Mouse (Mus musculus) kidney, postnatal 0 days (tissue): ENCODE results near the gene Gtf3a. TPM values are rescaled to one million over a fixed set of nuclear protein-coding genes. Genes with fewer than 3 reads are reported as not detected.

Experiments
- ATAC-seq: fragments of 200-750 bp; cut with Nextera tagmentation; replicated peaks from 2 replicates; pipeline ENCODE4 v1.8.0; 2017; ENCODE audit warnings: low read depth, moderate number of reproducible peaks, moderate TSS enrichment, moderate library complexity; ENCODE audit not compliant: low FRiP score
- DNase-seq: peaks from one replicate; pipeline ENCODE4 v3.0.0-alpha.2; 2016; ENCODE audit warnings: low spot score
- H3K27ac ChIP-seq: fragments of 300-500 bp; sonication (generic); 2 replicates; pipeline ENCODE4 v1.5.1; 2014; ENCODE audit warnings: mild to moderate bottlenecking
- H3K27me3 ChIP-seq: fragments of 300-500 bp; sonication (generic); 2 replicates; pipeline ENCODE4 v1.6.1; 2014; ENCODE audit warnings: low read length, mixed read lengths; ENCODE audit not compliant: insufficient read depth
- H3K36me3 ChIP-seq: fragments of 300-500 bp; sonication (generic); 2 replicates; pipeline ENCODE4 v1.6.1; 2014; ENCODE audit warnings: low read length, mixed read lengths; ENCODE audit not compliant: insufficient read depth
- H3K4me1 ChIP-seq: fragments of 300-500 bp; sonication (generic); replicated peaks from 2 replicates; pipeline ENCODE4 v1.6.1; 2014; ENCODE audit warnings: antibody characterized with exemption, low read length, mixed read lengths; ENCODE audit not compliant: insufficient read depth
- H3K4me2 ChIP-seq: fragments of 300-500 bp; sonication (generic); 2 replicates; pipeline ENCODE4 v1.6.1; 2014; ENCODE audit warnings: mild to moderate bottlenecking, low read length, moderate library complexity, mixed read lengths
- H3K4me3 ChIP-seq: fragments of 300-500 bp; sonication (generic); replicated peaks from 2 replicates; pipeline ENCODE4 v1.5.1; 2014; ENCODE audit warnings: low read depth, low read length
- H3K9ac ChIP-seq: fragments of 300-500 bp; sonication (generic); 2 replicates; pipeline ENCODE4 v1.6.1; 2014; ENCODE audit warnings: low read depth, low read length
- H3K9me3 ChIP-seq: fragments of 300-500 bp; sonication (generic); replicated peaks from 2 replicates; pipeline ENCODE4 v1.6.1; 2016; ENCODE audit warnings: low read length, inconsistent platforms, mixed read lengths
- CTCF ChIP-seq: IDR thresholded peaks from 2 replicates; pipeline ENCODE4 v1.5.1; 2016; ENCODE audit warnings: antibody characterized with exemption, low read depth, mild to moderate bottlenecking, moderate library complexity
- WGBS: fragments of 180-500 bp; shearing (Covaris S2); extraction: QIAGEN DNeasy Blood & Tissue Kit; methylation state at CpG from one replicate; pipeline ENCODE4 v1.1.7; 2014; 5-methylcytosine and 5-hydroxymethylcytosine counted together
- polyA plus RNA-seq: library from polyadenylated mRNA; unstranded; fragments of >200 nt; fragmentation: Nextera tagmentation; extraction: Ambion mirVana; gene quantifications from 2 replicates; pipeline ENCODE4 v1.2.1, GENCODE M21; 2015

The Gtf3a gene
- polyA plus RNA-seq, 1 experiment from 2014 or later = 112 TPM

DNA sequence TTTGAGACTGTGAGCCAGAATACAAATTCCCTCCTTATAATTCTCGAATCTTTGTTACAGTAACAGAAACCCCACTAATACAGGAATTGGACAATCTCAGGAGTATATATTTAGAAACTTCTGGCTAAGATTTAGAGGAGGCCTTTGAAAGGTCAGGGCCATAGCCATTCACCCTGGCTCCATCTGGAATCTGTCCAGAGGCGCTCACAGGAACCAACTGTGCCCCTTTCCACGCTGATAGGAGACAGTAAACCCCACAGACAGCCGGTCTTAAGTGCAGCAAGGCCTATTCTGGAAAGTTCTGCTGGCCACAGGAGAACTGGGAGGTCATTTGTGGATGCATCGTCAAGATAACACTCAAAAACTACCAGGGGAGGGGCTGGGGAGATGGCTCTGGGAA is 40.6 kb downstream of the Gtf3a start:
- Histone ChIP-seq H3K4me3 (no peak overlapping the region), H3K27ac (no peak overlapping the region), H3K9ac (no peak overlapping the region), H3K4me2 (no peak overlapping the region), H3K27me3 (no peaks in the 10 kb centered on the region), H3K9me3 (no peaks in the 10 kb centered on the region), H3K4me1 (peaks cover 7% of the 10 kb centered on the region), H3K36me3 (no peaks in the 10 kb centered on the region)
- DNase-seq = no peak
- no peak for ATAC-seq
- WGBS = 48% methylated on average over 5 of the region's 5 CpGs
- TF ChIP-seq CTCF = no peak

DNA sequence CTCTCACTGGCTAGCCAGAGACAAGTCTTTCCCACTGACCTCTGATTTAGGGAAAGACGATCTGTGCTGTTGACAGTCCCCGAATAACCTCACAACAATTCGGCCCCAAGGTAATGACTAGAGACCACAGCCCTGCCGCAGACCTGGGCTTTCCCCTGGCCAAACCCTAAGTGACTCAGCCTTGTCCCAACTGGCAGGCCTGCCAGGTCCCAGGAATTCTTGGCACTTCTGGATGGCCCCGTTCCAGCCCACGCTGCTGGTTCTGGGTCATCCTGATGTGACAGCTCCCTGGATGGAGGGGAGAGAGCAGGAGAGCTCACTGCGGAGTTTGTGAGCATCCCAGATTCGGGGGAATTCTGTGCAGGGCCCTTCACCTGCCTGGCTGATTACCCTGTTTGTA is 45.1 kb downstream of the Gtf3a start:
- no peak for DNase-seq
- Histone ChIP-seq H3K27ac (no peak overlapping the region), H3K36me3 (no peaks in the 10 kb centered on the region), H3K4me2 (no peak overlapping the region), H3K4me3 (no peak overlapping the region), H3K9me3 (no peaks in the 10 kb centered on the region), H3K4me1 (no peaks in the 10 kb centered on the region), H3K9ac (no peak overlapping the region), H3K27me3 (no peaks in the 10 kb centered on the region)
- no peak for ATAC-seq
- TF ChIP-seq CTCF = no peak
- 60% methylated on average over 8 of the region's 8 CpGs for WGBS

DNA sequence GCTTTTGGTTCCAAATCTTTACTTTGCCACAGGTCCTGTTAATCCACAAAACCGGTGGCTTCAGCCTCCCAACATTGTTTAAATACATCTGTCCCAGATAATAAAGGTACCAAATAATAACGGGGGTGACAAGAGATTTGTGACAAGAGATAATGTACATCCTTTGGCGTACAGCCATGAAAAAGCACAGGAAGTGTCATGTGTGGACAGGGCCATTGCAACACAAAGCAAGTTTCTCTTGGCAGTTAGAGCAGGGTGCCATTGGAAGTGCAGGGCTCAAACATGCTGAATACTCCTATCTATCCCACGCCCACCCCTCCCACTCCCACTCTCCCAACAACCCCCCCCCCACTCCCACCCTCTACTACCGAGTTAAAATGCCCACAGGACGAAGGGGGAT is 46.5 kb downstream of the Gtf3a start:
- H3K27ac ChIP-seq = no peak overlapping the region
- no peaks in the 10 kb centered on the region for H3K4me1 ChIP-seq
- TF ChIP-seq CTCF = no peak
- ATAC-seq = no peak
- H3K27me3 ChIP-seq = no peaks in the 10 kb centered on the region
- no peak overlapping the region for H3K9ac ChIP-seq
- no peak overlapping the region for H3K4me2 ChIP-seq
- WGBS = 49% methylated on average over 6 of the region's 6 CpGs
- H3K36me3 ChIP-seq = no peaks in the 10 kb centered on the region
- no peak overlapping the region for H3K4me3 ChIP-seq
- no peak for DNase-seq
- no peaks in the 10 kb centered on the region for H3K9me3 ChIP-seq

DNA sequence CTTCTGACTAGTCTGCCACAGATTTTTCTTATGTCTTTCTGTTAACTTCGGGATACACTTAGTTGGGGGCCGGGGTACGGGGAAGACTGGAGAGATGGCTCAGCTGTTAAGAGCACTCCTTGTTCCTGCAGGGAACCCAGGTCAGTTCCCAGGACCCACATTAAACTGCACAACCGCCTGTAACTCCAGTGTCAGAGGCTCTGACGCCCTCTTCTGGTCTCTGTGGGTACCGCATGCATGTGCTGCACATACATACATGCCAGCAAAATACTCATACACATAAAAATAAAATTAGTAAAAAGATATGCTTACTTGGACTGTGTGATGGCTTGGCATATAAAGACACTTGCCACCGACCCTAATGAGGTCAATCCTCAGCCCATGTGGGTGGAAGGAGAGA is 48.4 kb downstream of the Gtf3a start:
- no peak for ATAC-seq
- H3K4me1 ChIP-seq = no peaks in the 10 kb centered on the region
- H3K4me2 ChIP-seq = no peak overlapping the region
- TF ChIP-seq CTCF = 0 out of 2 replicates have a peak, but pooled peaks have one; percentile 12
- no peak overlapping the region for H3K4me3 ChIP-seq
- no peak overlapping the region for H3K27ac ChIP-seq
- H3K36me3 ChIP-seq = no peaks in the 10 kb centered on the region
- no peak overlapping the region for H3K9ac ChIP-seq
- no peak for DNase-seq
- no peaks in the 10 kb centered on the region for H3K27me3 ChIP-seq
- no peaks in the 10 kb centered on the region for H3K9me3 ChIP-seq
- WGBS = 86% methylated on average over 7 of the region's 7 CpGs

DNA sequence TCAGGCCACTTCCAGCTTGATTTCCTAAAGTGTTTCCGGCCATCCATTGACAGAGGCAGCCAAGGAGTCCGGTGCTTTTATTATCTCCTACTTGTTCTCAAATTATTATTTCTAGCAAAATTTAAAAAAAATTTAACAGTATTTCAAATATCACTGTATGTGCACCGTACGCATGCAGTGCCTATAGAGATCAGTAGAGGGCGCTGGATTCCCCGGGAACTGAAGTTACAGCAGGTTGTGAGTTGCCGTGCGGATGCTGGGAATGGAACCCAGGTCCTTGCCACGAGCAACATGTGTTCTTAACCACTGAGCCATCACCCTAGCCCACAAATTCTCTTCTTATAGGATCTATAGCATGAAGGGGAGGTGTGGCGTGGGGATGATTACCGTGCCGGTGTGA is 50.3 kb downstream of the Gtf3a start:
- 92% methylated on average over 12 of the region's 12 CpGs for WGBS

DNA sequence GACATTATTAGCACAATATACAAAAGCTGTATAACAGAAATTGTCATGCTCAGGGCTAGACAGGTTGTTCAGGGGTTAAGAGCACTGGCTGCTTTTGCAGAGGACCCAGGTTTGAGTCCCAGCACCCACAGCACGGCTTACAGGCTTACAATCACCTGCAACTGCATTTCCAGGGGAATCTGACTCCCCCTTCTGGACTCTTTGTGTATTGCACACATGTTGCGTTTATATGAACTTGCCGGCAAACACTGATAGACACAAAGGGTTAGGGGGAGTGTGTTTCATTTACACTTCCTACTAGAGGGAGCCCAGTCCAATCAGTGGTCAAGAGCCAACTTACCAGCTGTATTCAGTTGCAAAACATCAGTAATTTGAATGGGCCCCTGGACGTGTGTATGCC is 52.9 kb downstream of the Gtf3a start:
- no peak overlapping the region for H3K27ac ChIP-seq
- H3K4me2 ChIP-seq = no peak overlapping the region
- H3K27me3 ChIP-seq = no peaks in the 10 kb centered on the region
- no peak overlapping the region for H3K9ac ChIP-seq
- no peaks in the 10 kb centered on the region for H3K4me1 ChIP-seq
- no peak for DNase-seq
- H3K9me3 ChIP-seq = no peaks in the 10 kb centered on the region
- H3K4me3 ChIP-seq = no peak overlapping the region
- no peak for ATAC-seq
- no peaks in the 10 kb centered on the region for H3K36me3 ChIP-seq
- 86% methylated on average over 4 of the region's 4 CpGs for WGBS
- peak; percentile 30; the same call in 1 of the 2 replicates for TF ChIP-seq CTCF

More for the DNA sequence above, 50.3 kb downstream of the Gtf3a start:
- Histone ChIP-seq H3K4me1 (no peaks in the 10 kb centered on the region), H3K4me2 (no peak overlapping the region), H3K27me3 (no peaks in the 10 kb centered on the region), H3K36me3 (no peaks in the 10 kb centered on the region), H3K4me3 (no peak overlapping the region), H3K27ac (no peak overlapping the region), H3K9me3 (no peaks in the 10 kb centered on the region), H3K9ac (no peak overlapping the region)
- no peak for TF ChIP-seq CTCF
- ATAC-seq (no peak), DNase-seq (no peak)

DNA sequence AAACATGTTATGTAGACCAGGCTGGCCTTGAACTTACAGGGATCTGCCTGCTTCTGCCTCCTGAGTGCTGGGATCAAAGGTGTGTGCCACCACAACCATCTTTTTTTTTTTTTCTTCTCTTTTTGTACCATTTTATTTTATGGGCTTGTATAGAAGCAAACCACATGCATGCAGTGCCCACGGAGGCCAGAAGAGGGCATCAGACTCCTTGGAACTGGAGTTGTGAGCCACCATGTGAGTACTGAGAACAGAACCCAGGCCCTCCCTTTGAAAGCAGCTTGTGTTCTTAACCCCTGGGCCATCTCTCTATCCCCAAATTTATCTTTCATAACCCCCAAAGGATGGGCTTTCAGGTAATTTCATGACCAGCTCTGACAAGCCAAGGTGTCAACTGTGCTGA is 54.8 kb downstream of the Gtf3a start:
- WGBS = 65% methylated on average over 1 of the region's 1 CpGs
- no peak; the same call in 1 of the 2 replicates for TF ChIP-seq CTCF
- Histone ChIP-seq H3K27ac (no peak overlapping the region), H3K36me3 (no peaks in the 10 kb centered on the region), H3K9me3 (no peaks in the 10 kb centered on the region), H3K4me2 (no peak overlapping the region), H3K9ac (no peak overlapping the region), H3K27me3 (no peaks in the 10 kb centered on the region), H3K4me3 (no peak overlapping the region), H3K4me1 (no peaks in the 10 kb centered on the region)
- DNase-seq (no peak), ATAC-seq (no peak)

Other genes starting within 250 kb of the Gtf3a start
- gene Usp12, start 153.7 kb upstream of the Gtf3a start, polyA plus RNA-seq = 18.7 and 20.0 TPM in 2 replicates
- gene Rpl21, start 115.8 kb upstream of the Gtf3a start, polyA plus RNA-seq = 604 and 688 TPM in 2 replicates
- 112 and 115 TPM in 2 replicates for gene Rasl11a, start 103.6 kb upstream of the Gtf3a start, polyA plus RNA-seq
- 30.6 and 32.3 TPM in 2 replicates for gene Mtif3, start 15.1 kb downstream of the Gtf3a start, polyA plus RNA-seq
- 11.8 and 12.4 TPM in 2 replicates for gene Lnx2, start 127.9 kb downstream of the Gtf3a start, polyA plus RNA-seq
- 161 TPM in 2 replicates for gene Polr1d, start 128.4 kb downstream of the Gtf3a start, polyA plus RNA-seq
- gene Gsx1, start 240.0 kb downstream of the Gtf3a start, polyA plus RNA-seq = not detected in 2 replicates